Mouse (Mus musculus): ENCODE results near the gene Olfr357. TPM values are rescaled to one million over a fixed set of nuclear protein-coding genes. Genes with fewer than 3 reads are reported as not detected.

The Olfr357 gene
- polyA plus RNA-seq (2012; rRNA removed), result not detected in 2 replicates

DNA sequence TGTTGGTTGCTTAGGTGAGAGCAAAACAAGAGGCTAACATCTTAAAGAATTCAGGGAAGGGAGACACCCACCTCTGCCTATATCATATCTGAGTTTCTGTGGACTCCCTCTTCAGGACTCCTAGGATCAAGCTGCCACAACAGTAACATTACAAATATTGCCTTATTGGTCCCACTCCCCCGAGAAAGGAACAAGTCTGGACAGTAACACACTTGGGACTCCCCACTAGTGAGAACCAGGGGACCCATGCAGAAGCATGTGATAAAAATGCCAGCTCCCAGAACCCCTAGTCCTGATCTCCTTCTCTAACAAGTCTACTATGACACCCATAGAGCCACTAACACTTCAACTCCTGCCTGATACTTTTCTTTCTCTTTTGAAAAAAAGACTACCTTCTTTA lies at the start of gene Olfr357:
Gene Olfr357, plus strand, starts transcription at position 301 of the 400 bp plus-strand sequence.
- Histone ChIP-seq H3K4me3 (replicated peaks; ENCODE audit: extremely low read depth, low read depth, low read length) (no peak within 1 kb of the TSS), H3K4me1 (ENCODE audit: control insufficient read depth, insufficient read depth, low read length) (no peaks in the 10 kb centered on the region)
- no peak for DNase-seq
- 46% methylated on average over 1 of the region's 1 CpGs for WGBS
- TF ChIP-seq CTCF (IDR thresholded peaks at IDR 0.05; ENCODE audit: insufficient read depth, low read length), result no peak
- no peak for TF ChIP-seq POLR2A (IDR thresholded peaks at IDR 0.05; ENCODE audit: borderline replicate concordance, extremely low read depth, low read depth, low read length)

DNA sequence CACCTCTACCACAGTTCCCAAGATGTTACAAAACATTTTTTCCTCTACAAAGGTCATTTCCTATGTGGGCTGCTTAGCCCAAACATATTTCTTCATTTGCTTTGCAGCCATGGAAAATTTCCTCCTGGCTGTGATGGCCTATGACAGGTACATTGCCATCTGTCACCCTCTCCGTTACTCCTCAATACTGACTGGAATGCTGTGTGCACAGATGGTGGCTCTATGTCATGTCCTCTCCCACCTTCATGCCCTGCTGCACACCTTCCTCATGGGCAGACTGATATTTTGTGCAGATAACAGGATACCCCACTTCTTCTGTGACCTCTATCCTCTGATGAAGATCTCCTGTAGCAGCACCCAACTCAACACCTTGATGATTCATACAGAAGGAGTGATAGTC lies 3.4 kb downstream of the Olfr357 start:
- no peak for TF ChIP-seq CTCF (IDR thresholded peaks at IDR 0.05; ENCODE audit: insufficient read depth, low read length)
- no peak for TF ChIP-seq POLR2A (IDR thresholded peaks at IDR 0.05; ENCODE audit: borderline replicate concordance, extremely low read depth, low read depth, low read length)
- H3K4me3 ChIP-seq (replicated peaks; ENCODE audit: extremely low read depth, low read depth, low read length), result no peak overlapping the region
- no peak for DNase-seq
- H3K4me1 ChIP-seq (ENCODE audit: control insufficient read depth, insufficient read depth, low read length), result no peaks in the 10 kb centered on the region
- 76% methylated on average over 1 of the region's 1 CpGs for WGBS

DNA sequence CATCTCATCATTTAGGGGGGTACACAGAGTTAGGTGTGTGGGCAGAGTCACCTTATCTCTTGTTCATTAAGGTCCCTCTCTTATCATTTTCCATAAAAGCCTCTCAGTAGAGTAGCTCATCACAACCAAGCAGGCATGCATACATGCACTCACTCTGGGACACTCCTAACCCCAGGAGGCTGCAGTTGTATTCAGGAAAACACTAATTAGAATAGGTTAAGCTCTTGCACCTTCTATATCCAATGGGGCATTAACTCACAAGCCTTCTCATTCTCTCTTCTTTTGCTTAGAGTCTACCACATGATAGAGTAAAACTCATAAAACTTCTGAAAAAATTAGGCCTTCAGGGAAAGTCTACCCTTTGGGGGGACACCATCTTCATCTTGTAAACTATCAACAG lies 15.6 kb downstream of the Olfr357 start, which contains the start of gene Olfr358:
Gene Olfr358, minus strand, starts transcription at position 101 of the 400 bp plus-strand sequence.
- DNase-seq, result no peak

More for the DNA sequence above, 15.6 kb downstream of the Olfr357 start, which contains the start of gene Olfr358:
- Histone ChIP-seq H3K4me3 (replicated peaks; ENCODE audit: extremely low read depth, low read depth, low read length) (no peak within 1 kb of the TSS), H3K4me1 (ENCODE audit: control insufficient read depth, insufficient read depth, low read length) (no peaks in the 10 kb centered on the region)
- TF ChIP-seq POLR2A (IDR thresholded peaks at IDR 0.05; ENCODE audit: borderline replicate concordance, extremely low read depth, low read depth, low read length) (no peak), CTCF (IDR thresholded peaks at IDR 0.05; ENCODE audit: insufficient read depth, low read length) (no peak)

Other genes starting within 250 kb of the Olfr357 start
- not detected in 2 replicates for gene Olfr348, start 209.6 kb upstream of the Olfr357 start, polyA plus RNA-seq (2012; rRNA removed)
- gene Olfr50, start 203.3 kb upstream of the Olfr357 start, polyA plus RNA-seq (2012; rRNA removed), result not detected in 2 replicates
- not detected in 2 replicates for gene Olfr3, start 176.8 kb upstream of the Olfr357 start, polyA plus RNA-seq (2012; rRNA removed)
- gene Olfr350, start 147.5 kb upstream of the Olfr357 start, polyA plus RNA-seq (2012; rRNA removed), result not detected in 2 replicates
- not detected in 2 replicates for gene Olfr351, start 131.2 kb upstream of the Olfr357 start, polyA plus RNA-seq (2012; rRNA removed)
- not detected in 2 replicates for gene Olfr352, start 125.4 kb upstream of the Olfr357 start, polyA plus RNA-seq (2012; rRNA removed)
- not detected in 2 replicates for gene Olfr353, start 100.9 kb upstream of the Olfr357 start, polyA plus RNA-seq (2012; rRNA removed)
- gene Olfr354, start 88.1 kb upstream of the Olfr357 start, polyA plus RNA-seq (2012; rRNA removed), result not detected in 2 replicates
- gene Olfr355, start 64.9 kb upstream of the Olfr357 start, polyA plus RNA-seq (2012; rRNA removed), result not detected in 2 replicates
- not detected in 2 replicates for gene Olfr356, start 56.7 kb upstream of the Olfr357 start, polyA plus RNA-seq (2012; rRNA removed)
- gene Olfr358, start 15.5 kb downstream of the Olfr357 start, polyA plus RNA-seq (2012; rRNA removed), result not detected in 2 replicates
- not detected in 2 replicates for gene Olfr360, start 71.9 kb downstream of the Olfr357 start, polyA plus RNA-seq (2012; rRNA removed)
- gene Olfr361, start 95.5 kb downstream of the Olfr357 start, polyA plus RNA-seq (2012; rRNA removed), result not detected in 2 replicates
- gene Olfr362, start 124.1 kb downstream of the Olfr357 start, polyA plus RNA-seq (2012; rRNA removed), result not detected in 2 replicates
- gene Olfr364-ps1, start 145.5 kb downstream of the Olfr357 start, polyA plus RNA-seq (2012; rRNA removed), result not detected in 2 replicates
- not detected in 2 replicates for gene Olfr365, start 194.4 kb downstream of the Olfr357 start, polyA plus RNA-seq (2012; rRNA removed)
- gene Olfr366, start 217.7 kb downstream of the Olfr357 start, polyA plus RNA-seq (2012; rRNA removed), result not detected in 2 replicates